Mouse (Mus musculus): ENCODE measurements at regions not wholly inside any gene's neighbourhood (a gene's known extent, or its start where the extent isn't known, plus 50 kb on each side); places are given as distances from the start of the nearest gene placed in this dataset.

DNA sequence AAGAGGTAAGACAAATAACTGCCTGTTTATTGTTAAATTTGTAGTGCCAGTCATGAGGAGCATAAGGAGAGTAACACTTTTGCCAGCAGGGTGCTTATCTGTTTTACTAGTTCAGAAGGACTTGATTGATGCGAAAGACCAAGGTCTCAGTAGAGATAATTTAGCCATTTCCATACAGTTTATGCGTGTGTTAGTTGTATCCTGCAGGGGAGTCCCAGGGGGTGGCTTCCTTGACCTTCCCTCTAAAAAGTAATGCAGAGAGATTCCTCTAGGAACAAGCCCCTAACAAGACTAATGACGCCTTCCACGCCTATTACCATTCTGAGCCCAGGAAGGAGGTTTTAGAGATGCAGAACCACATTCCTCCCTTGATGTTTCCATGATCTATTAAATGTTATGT, 192.6 kb upstream of the Gm49339 start:
- no peak for DNase-seq (ENCODE audit: low spot score in 2 of 2)

DNA sequence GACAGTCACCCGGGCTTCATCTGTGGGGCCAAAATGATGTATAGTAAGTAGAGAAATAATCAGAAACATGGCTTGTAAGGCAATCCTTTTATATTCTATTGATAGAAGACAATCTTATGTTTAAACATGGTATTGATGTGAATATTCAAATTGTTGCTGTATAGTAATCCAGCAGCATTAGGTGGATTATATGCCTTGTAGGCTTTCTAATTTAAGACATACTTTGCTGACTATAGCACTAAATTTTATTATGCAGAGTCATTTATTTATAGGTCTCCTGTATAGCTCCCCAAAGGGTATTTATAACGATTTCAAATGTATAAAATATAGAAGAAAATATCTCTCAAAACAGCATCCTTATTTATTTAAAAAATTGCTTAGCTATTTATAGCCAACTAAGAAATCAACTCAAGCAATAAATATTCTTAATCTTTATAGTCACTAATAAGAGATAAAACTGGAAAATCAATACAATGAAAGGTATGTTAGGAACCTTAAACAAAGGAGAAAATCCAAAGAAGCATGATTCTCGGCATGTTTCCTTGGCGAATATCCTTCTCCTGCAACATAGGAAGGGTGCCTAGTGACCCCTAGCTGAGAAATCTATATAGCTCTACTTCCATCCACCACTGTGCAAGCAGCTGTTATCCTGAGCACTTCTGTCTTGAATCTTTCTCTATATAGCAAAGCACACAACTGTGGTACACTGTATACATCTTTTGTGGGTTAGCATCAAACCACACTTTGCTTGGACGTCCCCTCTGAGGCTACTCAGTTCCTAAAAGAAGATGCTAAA, 188.8 kb upstream of the Gm49339 start:
- no peak for DNase-seq (ENCODE audit: low spot score in 2 of 2)

- no peak for DNase-seq (ENCODE audit: low spot score in 2 of 2)
Measured at GRCm38 (mm10) chr10:51312814-51313213, 167.6 kb upstream of the Gm49339 start.

GRCm38 (mm10) chr10:51320207-51320606, 160.2 kb upstream of the Gm49339 start:
- no peak for DNase-seq (ENCODE audit: low spot score in 2 of 2)

- no peak for DNase-seq (ENCODE audit: low spot score in 2 of 2)
Measured at GRCm38 (mm10) chr10:51328772-51329171, 151.6 kb upstream of the Gm49339 start.

- DNase-seq (ENCODE audit: low spot score in 2 of 2): no peak
Measured at GRCm38 (mm10) chr10:51329386-51329785, 151.0 kb upstream of the Gm49339 start.

Data from urinary bladder, postnatal 4 days (tissue).